ENCODE assay signal across 7 mouse cellular contexts in genomic region chrX:7883841-7884567, GRCm38 (mm10). TPM values are rescaled to one million over a fixed set of nuclear protein-coding genes. Genes with fewer than 3 reads are reported as not detected.
DNase-seq lines count a peak whose midpoint lies in the region; ATAC-seq lines count a peak whose summit lies in the region.

Gene Slc35a2, plus strand, starts transcription at chrX:7884028.

- H3K4me1 ChIP-seq in embryonic facial prominence, embryonic 12.5 days = peaks cover 3% of the 10 kb centered on the region; the same call in 1 of the 2 replicates
- H3K4me1 ChIP-seq in limb, embryonic 11.5 days (ENCODE audit: control insufficient read depth, insufficient read depth, low read length) = no peaks in the 10 kb centered on the region
- H3K4me1 ChIP-seq in midbrain, embryonic 14.5 days (ENCODE audit: control insufficient read depth, insufficient read depth, low read length) = no peaks in the 10 kb centered on the region; the same call in 1 of the 2 replicates

- peak within 1 kb of the TSS; percentile 59 for H3K4me2 ChIP-seq in embryonic facial prominence, embryonic 12.5 days (replicated peaks)
- peak within 1 kb of the TSS; percentile 51 for H3K4me2 ChIP-seq in limb, embryonic 11.5 days (ENCODE audit: low read depth, severe bottlenecking)
- peak within 1 kb of the TSS; percentile 57 for H3K4me2 ChIP-seq in midbrain, embryonic 14.5 days (ENCODE audit: low read length)

- H3K4me3 ChIP-seq in embryonic facial prominence, embryonic 12.5 days = peak within 1 kb of the TSS; percentile 58
- peak within 1 kb of the TSS; percentile 51 for H3K4me3 ChIP-seq in limb, embryonic 11.5 days (ENCODE audit: low read depth, low read length)
- peak within 1 kb of the TSS; percentile 48 for H3K4me3 ChIP-seq in midbrain, embryonic 14.5 days (replicated peaks; ENCODE audit: low read depth, low read length)

- 21% methylated on average over 47 of the region's 49 CpGs for WGBS in embryonic facial prominence, embryonic 12.5 days
- WGBS in limb, embryonic 11.5 days = 15% methylated on average over 49 of the region's 49 CpGs
- 19% methylated on average over 49 of the region's 49 CpGs for WGBS in midbrain, embryonic 14.5 days

- H3K9me3 ChIP-seq in embryonic facial prominence, embryonic 12.5 days = no peaks in the 10 kb centered on the region
- no peaks in the 10 kb centered on the region for H3K9me3 ChIP-seq in limb, embryonic 11.5 days (ENCODE audit: control insufficient read depth, low read length)
- H3K9me3 ChIP-seq in midbrain, embryonic 14.5 days (ENCODE audit: control insufficient read depth, low read length) = no peaks in the 10 kb centered on the region

- DNase-seq in adrenal gland, postnatal 25 days = peak; percentile 75
- peak; percentile 100 for DNase-seq in heart, adult 11 months
- DNase-seq in kidney, adult 18-20 months = peak; percentile 86
- peak; percentile 77 for DNase-seq in limb, embryonic 11.5 days (ENCODE audit: low spot score)
- DNase-seq in midbrain, embryonic 14.5 days = peak; percentile 85
- peak; percentile 57 to 68 for DNase-seq in spleen, adult 18-20 months

- ATAC-seq in embryonic facial prominence, embryonic 12.5 days (ENCODE audit: insufficient number of reproducible peaks, insufficient read depth, low FRiP score, low TSS enrichment) = peak; percentile 82
- ATAC-seq in limb, embryonic 11.5 days (ENCODE audit: insufficient number of reproducible peaks, low FRiP score, low TSS enrichment, low read depth) = peak; percentile 91
- ATAC-seq in midbrain, embryonic 14.5 days (ENCODE audit: low FRiP score, low TSS enrichment) = peak; percentile 83

- H3K9ac ChIP-seq in embryonic facial prominence, embryonic 12.5 days = peak within 1 kb of the TSS; percentile 19
- H3K9ac ChIP-seq in limb, embryonic 11.5 days (ENCODE audit: low read length) = no peak within 1 kb of the TSS
- H3K9ac ChIP-seq in midbrain, embryonic 14.5 days (replicated peaks; ENCODE audit: low read length) = peak within 1 kb of the TSS; percentile 57; the same call in 1 of the 2 replicates

- H3K27ac ChIP-seq in embryonic facial prominence, embryonic 12.5 days = peak within 1 kb of the TSS; percentile 61; the same call in 1 of the 2 replicates
- H3K27ac ChIP-seq in limb, embryonic 11.5 days (replicated peaks; ENCODE audit: low read depth, low read length) = 0 out of 2 replicates have a peak within 1 kb of the TSS, but pooled peaks have one; percentile 2
- H3K27ac ChIP-seq in midbrain, embryonic 14.5 days (replicated peaks; ENCODE audit: low read depth, low read length) = peak within 1 kb of the TSS; percentile 89

- 0 out of 2 replicates have a peak, but pooled peaks cover 3% of the 10 kb centered on the region for H3K36me3 ChIP-seq in embryonic facial prominence, embryonic 12.5 days
- no peaks in the 10 kb centered on the region for H3K36me3 ChIP-seq in limb, embryonic 11.5 days (ENCODE audit: control insufficient read depth, insufficient read depth, low read length)
- H3K36me3 ChIP-seq in midbrain, embryonic 14.5 days (ENCODE audit: control insufficient read depth, insufficient read depth, low read length) = no peaks in the 10 kb centered on the region

- H3K27me3 ChIP-seq in embryonic facial prominence, embryonic 12.5 days = no peaks in the 10 kb centered on the region
- no peaks in the 10 kb centered on the region for H3K27me3 ChIP-seq in limb, embryonic 11.5 days (ENCODE audit: control insufficient read depth, insufficient read depth, low read length)
- no peaks in the 10 kb centered on the region for H3K27me3 ChIP-seq in midbrain, embryonic 14.5 days (ENCODE audit: control insufficient read depth, insufficient read depth, low read length)

RNA-seq across cellular contexts. Expression of gene Slc35a2, which starts in this region (rescaled TPM):
- 43.1 and 81.5 TPM in 2 replicates for total RNA-seq in adrenal gland, postnatal 25 days (2021)
- polyA plus RNA-seq in embryonic facial prominence, embryonic 12.5 days (2016; fragmentation: Nextera tagmentation; extraction: Ambion mirVana) = 30.4 and 33.1 TPM in 2 replicates
- polyA plus RNA-seq in limb, embryonic 11.5 days (2014; fragmentation: Nextera tagmentation; extraction: Ambion mirVana) = 9.4 and 11.4 TPM in 2 replicates
- polyA plus RNA-seq in midbrain, embryonic 14.5 days (2014; fragmentation: Nextera tagmentation; extraction: Ambion mirVana) = 17.4 and 24.6 TPM in 2 replicates

Comparison
In these comparisons a context has a peak if more than half of its experiments do, and no peak if none do; other contexts are left out.
1. Peak in every context shown above with its lines: DNase-seq, ATAC-seq, H3K4me3 ChIP-seq and H3K27ac ChIP-seq.
2. H3K27ac ChIP-seq: peak in every context shown above with its lines; median percentile 89 in midbrain, embryonic 14.5 days; 61 in embryonic facial prominence, embryonic 12.5 days; 2 in limb, embryonic 11.5 days.